Mouse (Mus musculus): ENCODE measurements at regions not wholly inside any gene's neighbourhood (a gene's known extent, or its start where the extent isn't known, plus 50 kb on each side); places are given as distances from the start of the nearest gene placed in this dataset.

DNA sequence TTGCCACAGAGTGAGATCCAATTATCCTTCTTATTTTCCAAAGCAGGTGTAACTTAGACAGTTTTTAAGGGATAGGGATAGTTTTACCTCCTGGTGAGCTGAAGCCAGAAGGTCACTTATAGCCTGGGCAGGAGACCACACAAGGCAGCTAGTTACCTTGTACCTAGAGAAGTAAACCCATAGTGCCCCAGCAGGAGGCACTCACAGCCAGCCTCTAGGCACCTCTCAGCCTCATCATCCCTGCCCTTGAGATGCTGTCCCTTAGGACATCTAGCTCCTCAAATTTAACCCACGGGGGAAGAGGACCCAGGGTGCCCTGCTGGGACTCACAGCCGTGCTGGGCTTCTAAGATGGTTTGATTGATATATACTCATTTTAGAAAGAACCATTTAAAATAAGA lies 163.7 kb downstream of the Kcna5 start:
- peaks cover 4% of the 10 kb centered on the region for H3K27me3 ChIP-seq
- DNase-seq (ENCODE audit: low read depth, low spot score) (no peak), ATAC-seq (no peak)
- ChIA-PET CTCF (interaction anchor here (0.7 to 2.1 kb wide), 10 partner anchors 23 to 498 kb away, joined by 3 to 7 read pairs (median 3); no protein-coding TSS in a partner anchor), POLR2A (no interaction called here)
- no peak for TF ChIP-seq CTCF (IDR thresholded peaks at IDR 0.05)
- in situ Hi-C loops (cut with MboI; ENCODE audit: low pct_unique_long_range_greater_than_20kb) = loop anchor here (5.0 to 10.0 kb wide), 3 partner anchors 103 to 417 kb away; no protein-coding TSS in a partner anchor

DNA sequence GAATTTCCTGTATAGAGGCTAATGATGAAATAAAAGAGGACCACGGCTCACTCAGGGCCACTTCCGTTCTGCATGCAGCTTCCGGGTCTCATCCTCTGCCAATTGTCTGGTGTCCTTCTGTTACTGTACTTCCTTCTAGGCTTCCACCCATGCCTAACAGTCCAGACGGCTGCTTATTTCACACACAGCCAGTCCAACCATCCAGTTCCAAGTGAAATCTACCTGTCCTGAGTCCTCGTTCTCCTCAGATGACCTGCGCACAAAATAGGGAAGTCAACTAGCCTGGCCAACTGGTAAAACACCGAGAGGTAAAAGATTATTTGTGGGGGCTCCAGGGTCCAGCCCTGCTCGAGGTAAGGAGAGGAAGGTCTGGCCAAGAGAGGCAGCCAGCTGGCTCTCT lies 169.7 kb downstream of the Kcna5 start:
- DNase-seq (ENCODE audit: low read depth, low spot score) (no peak), ATAC-seq (no peak)
- H3K27me3 ChIP-seq = no peaks in the 10 kb centered on the region
- POLR2A ChIA-PET = no interaction called here
- CTCF ChIA-PET = interaction anchor here (1.4 kb wide), 1 partner anchor 31 kb away, joined by 3 read pairs; no protein-coding TSS in a partner anchor
- in situ Hi-C loops (cut with MboI; ENCODE audit: low pct_unique_long_range_greater_than_20kb) = no loop called here
- no peak for TF ChIP-seq CTCF (IDR thresholded peaks at IDR 0.05)

DNA sequence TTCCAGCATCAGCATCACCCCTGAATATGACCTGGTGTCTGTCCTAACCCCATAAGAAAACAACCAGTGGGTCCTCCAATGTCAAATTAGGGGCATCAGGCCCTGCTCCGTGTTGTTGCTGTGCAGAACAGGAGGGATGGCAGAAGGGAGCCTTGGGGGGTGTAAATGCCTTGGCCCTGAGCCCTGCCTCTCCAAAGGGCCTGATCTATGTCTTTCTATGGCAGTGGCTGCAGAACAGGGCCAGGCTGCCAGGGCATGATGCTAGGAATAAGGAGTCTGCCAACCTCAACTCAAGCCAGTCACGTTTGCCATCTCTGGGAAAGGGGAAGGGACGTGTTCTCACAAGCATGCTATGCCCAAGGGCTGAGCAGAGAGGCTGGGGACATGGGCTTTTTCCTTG lies 172.9 kb downstream of the Kcna5 start:
- in situ Hi-C loops (cut with MboI; ENCODE audit: low pct_unique_long_range_greater_than_20kb) = no loop called here
- ChIA-PET CTCF (no interaction called here), POLR2A (no interaction called here)
- ATAC-seq (no peak), DNase-seq (ENCODE audit: low read depth, low spot score) (no peak)
- H3K27me3 ChIP-seq = peaks cover 13% of the 10 kb centered on the region
- no peak for TF ChIP-seq CTCF (IDR thresholded peaks at IDR 0.05)

DNA sequence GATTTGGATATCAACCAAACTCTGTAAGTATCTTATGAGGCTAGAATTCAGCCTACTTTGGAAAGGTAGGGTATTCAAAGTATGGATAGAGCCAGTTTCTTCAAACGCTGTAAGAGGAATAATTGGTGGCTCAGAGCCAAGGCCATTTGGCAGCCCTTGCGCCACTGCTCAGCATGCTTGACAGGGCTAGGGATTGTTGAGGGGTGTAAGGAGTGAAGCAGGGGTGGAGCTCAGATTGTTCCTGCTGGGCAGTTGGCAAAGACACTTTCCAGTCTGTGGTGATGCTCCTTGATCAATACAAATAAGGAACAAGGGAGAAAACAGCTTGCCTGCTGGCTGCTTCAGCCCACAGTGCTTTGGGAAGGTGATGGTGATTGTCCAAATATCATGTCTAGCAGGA lies 181.9 kb downstream of the Kcna5 start:
- TF ChIP-seq CTCF (IDR thresholded peaks at IDR 0.05) = no peak
- no peak for ATAC-seq
- ChIA-PET POLR2A (no interaction called here), CTCF (interaction anchor here (1.5 kb wide), 1 partner anchor 9 kb away, joined by 3 read pairs; no protein-coding TSS in a partner anchor)
- peaks cover 16% of the 10 kb centered on the region for H3K27me3 ChIP-seq
- DNase-seq (ENCODE audit: low read depth, low spot score) = no peak
- in situ Hi-C loops (cut with MboI; ENCODE audit: low pct_unique_long_range_greater_than_20kb) = no loop called here

DNA sequence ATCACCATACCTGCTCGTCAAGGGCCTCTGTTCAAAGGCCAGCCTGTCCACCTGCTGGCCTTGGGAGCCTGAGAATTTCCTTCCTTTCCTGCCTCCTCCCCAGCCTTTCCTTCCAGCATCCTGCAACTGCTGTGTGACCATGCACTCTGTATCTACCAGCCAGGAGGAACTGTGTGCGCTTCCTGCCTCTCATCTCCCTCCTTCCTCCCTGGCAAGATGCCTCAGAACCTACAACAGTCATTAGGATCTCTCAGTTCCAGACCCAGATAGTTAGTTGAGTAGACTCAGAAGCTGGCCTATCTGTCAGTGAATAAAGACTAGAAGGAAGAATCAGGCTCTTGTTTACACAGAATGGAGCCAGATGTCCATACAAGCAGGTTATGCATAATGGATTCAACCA lies 183.8 kb upstream of the Ntf3 start:
- POLR2A ChIA-PET = no interaction called here
- in situ Hi-C loops (cut with MboI; ENCODE audit: low pct_unique_long_range_greater_than_20kb) = no loop called here
- H3K27me3 ChIP-seq = peaks cover 9% of the 10 kb centered on the region
- CTCF ChIA-PET = no interaction called here
- DNase-seq (ENCODE audit: low read depth, low spot score) = no peak
- TF ChIP-seq CTCF (IDR thresholded peaks at IDR 0.05) = no peak
- ATAC-seq = no peak

DNA sequence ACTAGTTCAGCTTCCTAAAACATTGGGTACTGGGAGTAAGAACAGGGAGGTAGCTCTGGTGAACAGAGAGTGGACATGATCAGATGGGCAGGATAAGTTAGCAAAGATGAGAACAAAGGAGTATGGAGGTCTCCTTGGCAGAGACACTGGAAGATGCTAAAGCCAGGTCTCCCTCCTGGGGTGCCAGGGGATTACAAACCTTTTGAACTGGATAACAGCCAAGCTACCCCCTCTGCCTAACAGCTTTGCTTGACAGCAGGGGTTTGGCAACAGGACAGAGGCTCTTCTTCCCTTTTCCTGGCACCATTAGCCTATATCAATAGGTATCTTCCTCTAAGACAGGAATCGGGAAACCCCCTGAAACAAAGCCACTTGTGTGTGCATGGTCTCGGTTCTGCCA lies 183.2 kb upstream of the Ntf3 start:
- in situ Hi-C loops (cut with MboI; ENCODE audit: low pct_unique_long_range_greater_than_20kb) = no loop called here
- peaks cover 13% of the 10 kb centered on the region for H3K27me3 ChIP-seq
- POLR2A ChIA-PET = no interaction called here

DNA sequence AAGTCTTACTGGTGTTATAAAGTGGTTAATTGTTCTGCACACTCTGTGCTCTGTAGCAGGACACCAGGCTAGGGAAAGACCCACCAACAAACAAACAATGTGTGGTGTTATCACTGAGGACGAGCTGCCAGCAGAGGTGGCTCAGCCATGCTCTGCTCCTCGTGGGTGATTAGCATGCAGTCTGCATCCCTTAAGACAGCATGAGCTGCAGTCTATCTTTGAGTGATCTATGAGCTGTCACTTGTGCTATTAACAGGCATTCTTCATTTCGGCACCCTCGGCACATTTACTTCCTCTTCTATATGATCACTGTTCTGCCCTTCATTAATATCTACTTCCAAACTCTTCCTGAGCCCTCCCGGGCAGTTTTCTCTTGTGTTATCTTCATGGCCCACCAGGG lies 178.5 kb upstream of the Ntf3 start:
- DNase-seq (ENCODE audit: low read depth, low spot score) (no peak), ATAC-seq (no peak)
- POLR2A ChIA-PET = no interaction called here
- H3K27me3 ChIP-seq = peaks cover 15% of the 10 kb centered on the region
- in situ Hi-C loops (cut with MboI; ENCODE audit: low pct_unique_long_range_greater_than_20kb) = no loop called here
- no peak for TF ChIP-seq CTCF (IDR thresholded peaks at IDR 0.05)
- CTCF ChIA-PET = no interaction called here

More for the DNA sequence above, 183.2 kb upstream of the Ntf3 start:
- DNase-seq (ENCODE audit: low read depth, low spot score) (no peak), ATAC-seq (no peak)
- CTCF ChIA-PET = no interaction called here
- TF ChIP-seq CTCF (IDR thresholded peaks at IDR 0.05) = no peak

DNA sequence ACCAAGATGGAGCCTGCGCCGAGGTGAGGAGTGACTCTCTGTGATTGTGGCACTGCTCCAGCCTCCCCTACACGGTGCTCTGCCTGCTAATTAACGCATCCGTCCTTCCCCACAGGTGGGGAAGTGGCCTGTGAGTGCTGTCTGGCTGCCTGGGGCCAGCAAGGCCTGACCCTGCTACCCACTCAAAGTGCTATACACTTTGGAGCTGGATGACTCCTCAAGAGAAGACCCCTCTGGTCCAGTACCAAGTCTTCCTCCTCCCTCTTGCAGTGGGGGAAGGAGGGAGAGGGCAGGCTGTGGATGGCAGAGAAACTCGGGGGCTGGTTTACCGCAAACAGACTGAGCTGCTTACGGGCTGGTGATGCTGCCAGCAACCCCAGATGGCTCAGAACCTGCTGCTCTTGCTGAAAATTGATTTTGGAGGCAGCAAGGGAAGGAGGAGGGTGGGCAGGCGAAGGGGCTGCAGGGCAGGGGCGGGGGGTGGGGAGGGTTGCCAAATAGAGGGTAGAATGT lies 173.4 kb upstream of the Ntf3 start:
- H3K27me3 ChIP-seq = peaks cover 8% of the 10 kb centered on the region
- no peak for TF ChIP-seq CTCF (IDR thresholded peaks at IDR 0.05)
- DNase-seq (ENCODE audit: low read depth, low spot score) = no peak
- ChIA-PET CTCF (interaction anchor here (1.5 kb wide), 1 partner anchor 18 kb away, joined by 4 read pairs; no protein-coding TSS in a partner anchor), POLR2A (no interaction called here)
- no peak for ATAC-seq
- in situ Hi-C loops (cut with MboI; ENCODE audit: low pct_unique_long_range_greater_than_20kb) = no loop called here

DNA sequence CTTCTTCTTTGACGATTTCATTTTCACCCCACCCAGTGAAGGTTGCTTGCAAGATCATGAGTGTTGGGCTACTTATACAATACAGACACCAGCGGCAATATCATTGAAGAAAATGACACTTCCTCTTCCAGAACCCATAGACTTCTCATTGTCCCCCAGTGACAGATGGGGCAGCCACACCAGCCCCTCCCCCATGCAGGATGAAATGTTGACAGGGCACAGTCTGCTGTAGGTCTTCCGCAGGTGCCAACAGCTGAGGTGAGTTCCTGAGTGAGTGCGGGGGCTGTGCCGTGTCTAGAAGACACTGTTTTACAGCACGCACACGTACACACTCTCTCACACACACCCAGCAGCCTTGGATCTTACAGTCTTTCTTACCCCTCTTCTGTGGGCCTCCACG lies 171.0 kb upstream of the Ntf3 start:
- in situ Hi-C loops (cut with MboI; ENCODE audit: low pct_unique_long_range_greater_than_20kb) = no loop called here
- no peak for ATAC-seq
- POLR2A ChIA-PET = no interaction called here

DNA sequence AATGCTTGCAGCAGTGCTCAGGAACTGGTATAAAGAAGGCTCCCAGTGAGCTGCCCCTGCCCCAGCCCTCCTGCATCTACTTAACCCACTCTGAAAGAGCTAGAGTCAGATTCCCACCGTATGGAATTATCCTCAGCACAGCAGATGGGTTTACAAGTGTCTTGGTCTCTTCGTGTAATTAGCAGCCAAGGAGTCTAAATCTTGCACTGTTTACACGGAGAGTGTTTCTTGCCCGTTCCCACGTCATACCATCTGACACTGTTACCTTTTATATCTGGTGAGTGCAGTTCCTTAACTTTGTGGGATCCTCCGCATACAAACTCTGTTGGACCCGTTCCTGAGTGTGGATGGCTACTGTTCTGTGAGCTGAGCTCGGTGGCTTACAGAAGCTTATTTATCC lies 167.5 kb upstream of the Ntf3 start:
- H3K27me3 ChIP-seq = no peaks in the 10 kb centered on the region
- ChIA-PET CTCF (interaction anchor here (1.2 to 1.4 kb wide), 3 partner anchors 10 to 31 kb away, joined by 3 read pairs; no protein-coding TSS in a partner anchor), POLR2A (no interaction called here)
- TF ChIP-seq CTCF (IDR thresholded peaks at IDR 0.05) = no peak
- ATAC-seq (no peak), DNase-seq (ENCODE audit: low read depth, low spot score) (no peak)
- in situ Hi-C loops (cut with MboI; ENCODE audit: low pct_unique_long_range_greater_than_20kb) = no loop called here

More for the DNA sequence above, 171.0 kb upstream of the Ntf3 start:
- CTCF ChIA-PET = no interaction called here
- H3K27me3 ChIP-seq = peaks cover 4% of the 10 kb centered on the region
- no peak for DNase-seq (ENCODE audit: low read depth, low spot score)
- TF ChIP-seq CTCF (IDR thresholded peaks at IDR 0.05) = no peak

DNA sequence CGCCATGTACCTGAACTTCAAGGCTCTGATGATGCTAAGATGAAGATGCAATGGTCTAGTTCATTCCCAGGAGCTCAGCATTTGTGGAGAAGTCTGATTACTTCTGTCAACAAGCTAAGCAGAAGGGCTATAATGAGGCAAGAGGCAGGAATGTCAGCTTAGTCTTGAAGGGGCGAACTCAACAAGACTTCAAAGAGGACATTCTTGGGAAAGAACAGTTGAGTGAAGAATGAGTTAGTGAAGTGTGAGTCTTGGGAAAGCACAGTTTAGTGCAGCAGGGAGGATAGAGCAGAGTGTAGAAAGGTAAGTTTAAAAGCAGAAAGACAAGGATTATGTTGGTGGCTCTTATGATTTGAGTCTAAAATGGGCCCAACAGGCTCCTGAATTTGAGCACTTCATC lies 160.5 kb upstream of the Ntf3 start:
- DNase-seq (ENCODE audit: low read depth, low spot score) (no peak), ATAC-seq (no peak)
- ChIA-PET POLR2A (no interaction called here), CTCF (no interaction called here)
- in situ Hi-C loops (cut with MboI; ENCODE audit: low pct_unique_long_range_greater_than_20kb) = no loop called here
- TF ChIP-seq CTCF (IDR thresholded peaks at IDR 0.05) = no peak
- peaks cover 3% of the 10 kb centered on the region for H3K27me3 ChIP-seq

DNA sequence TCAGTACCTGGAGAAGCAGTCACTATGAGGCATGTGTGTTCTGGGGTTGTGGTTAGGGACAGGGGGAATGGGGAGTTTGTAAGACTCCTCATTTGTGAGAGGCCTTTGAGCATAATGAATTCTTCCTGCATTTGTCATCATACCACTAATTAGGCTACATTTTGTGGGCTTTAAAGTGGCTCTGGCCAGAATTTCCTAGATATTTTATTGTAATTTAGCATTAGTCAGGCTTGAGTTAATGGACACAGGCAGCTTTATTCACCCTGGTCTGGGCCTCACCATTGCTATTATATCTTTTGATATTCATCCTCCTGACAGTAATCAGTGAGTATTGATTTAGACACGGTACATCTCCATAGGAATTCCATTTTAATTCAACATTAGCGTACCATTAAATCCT lies 151.8 kb upstream of the Ntf3 start:
- DNase-seq (ENCODE audit: low read depth, low spot score) = peak; percentile 80
- POLR2A ChIA-PET = no interaction called here
- H3K27me3 ChIP-seq = peaks cover 3% of the 10 kb centered on the region
- ATAC-seq = peak; percentile 89
- no peak for TF ChIP-seq CTCF (IDR thresholded peaks at IDR 0.05)
- CTCF ChIA-PET = interaction anchor here (1.0 kb wide), 1 partner anchor 19 kb away, joined by 3 read pairs; no protein-coding TSS in a partner anchor
- in situ Hi-C loops (cut with MboI; ENCODE audit: low pct_unique_long_range_greater_than_20kb) = no loop called here
